Mouse (Mus musculus): ENCODE results near the gene Smyd3. TPM values are rescaled to one million over a fixed set of nuclear protein-coding genes. Genes with fewer than 3 reads are reported as not detected.
A peak's percentile ranks its signal among the peaks of the same experiment; 100 is the strongest.

Gene Smyd3
- polyA plus RNA-seq, 1 experiment, result 40.2 TPM

GRCm38 (mm10) chr1:179279116-179279515 lies 238.7 kb downstream of the Smyd3 start:
- Histone ChIP-seq H3K9me3 (replicated peaks; ENCODE audit: control insufficient read depth, insufficient read depth, low read length, poor library complexity, severe bottlenecking) (no peaks in the 10 kb centered on the region), H3K27me3 (ENCODE audit: control insufficient read depth, insufficient read depth, low read length, poor library complexity, severe bottlenecking) (no peaks in the 10 kb centered on the region), H3K4me3 (ENCODE audit: low read depth, low read length) (no peak overlapping the region), H3K27ac (ENCODE audit: insufficient read depth, low read length) (no peak overlapping the region), H3K36me3 (ENCODE audit: control insufficient read depth, insufficient read depth, low read length, poor library complexity, severe bottlenecking) (no peaks in the 10 kb centered on the region), H3K4me1 (ENCODE audit: control insufficient read depth, insufficient read depth, low read length) (peaks cover 6% of the 10 kb centered on the region), H3K9ac (ENCODE audit: low read depth, poor library complexity, severe bottlenecking) (no peak overlapping the region)
- TF ChIP-seq POLR2A (IDR thresholded peaks at IDR 0.05; ENCODE audit: insufficient read depth, low read length) (no peak), EP300 (IDR thresholded peaks at IDR 0.05; ENCODE audit: insufficient read depth, low read depth, low read length) (no peak), CTCF (IDR thresholded peaks at IDR 0.05; ENCODE audit: low read depth, low read length) (no peak)

GRCm38 (mm10) chr1:179277346-179277745 lies 240.5 kb downstream of the Smyd3 start:
- H3K4me1 ChIP-seq (ENCODE audit: control insufficient read depth, insufficient read depth, low read length), result peaks cover 8% of the 10 kb centered on the region
- H3K4me3 ChIP-seq (ENCODE audit: low read depth, low read length), result no peak overlapping the region
- no peak overlapping the region for H3K9ac ChIP-seq (ENCODE audit: low read depth, poor library complexity, severe bottlenecking)
- H3K27ac ChIP-seq (ENCODE audit: insufficient read depth, low read length), result peak overlapping the region; percentile 14; the same call in 1 of the 2 replicates
- H3K27me3 ChIP-seq (ENCODE audit: control insufficient read depth, insufficient read depth, low read length, poor library complexity, severe bottlenecking), result no peaks in the 10 kb centered on the region
- no peaks in the 10 kb centered on the region for H3K9me3 ChIP-seq (replicated peaks; ENCODE audit: control insufficient read depth, insufficient read depth, low read length, poor library complexity, severe bottlenecking)
- no peaks in the 10 kb centered on the region for H3K36me3 ChIP-seq (ENCODE audit: control insufficient read depth, insufficient read depth, low read length, poor library complexity, severe bottlenecking)
- TF ChIP-seq EP300 (IDR thresholded peaks at IDR 0.05; ENCODE audit: insufficient read depth, low read depth, low read length) (no peak), POLR2A (IDR thresholded peaks at IDR 0.05; ENCODE audit: insufficient read depth, low read length) (no peak), CTCF (IDR thresholded peaks at IDR 0.05; ENCODE audit: low read depth, low read length) (no peak)

DNA sequence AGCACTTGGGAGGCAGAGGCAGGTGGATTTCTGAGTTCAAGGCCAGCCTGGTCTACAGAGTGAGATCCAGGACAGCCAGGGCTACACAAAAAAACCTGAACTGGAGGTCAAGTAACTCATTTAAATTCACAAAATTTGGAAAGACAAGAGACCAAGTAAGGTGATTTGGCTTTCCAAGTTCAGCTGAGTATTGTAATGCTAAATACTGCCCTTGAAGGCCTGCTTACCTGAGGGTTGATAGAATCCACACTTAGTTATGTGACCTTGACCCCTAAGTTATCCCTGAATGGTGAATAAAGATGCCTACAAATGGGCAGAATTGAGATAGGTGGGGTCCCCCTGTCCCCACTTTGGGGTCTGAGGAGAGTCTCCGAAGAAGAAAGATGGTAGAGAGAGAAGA lies 241.0 kb downstream of the Smyd3 start:
- no peak overlapping the region for H3K4me3 ChIP-seq (ENCODE audit: low read depth, low read length)
- no peaks in the 10 kb centered on the region for H3K9me3 ChIP-seq (replicated peaks; ENCODE audit: control insufficient read depth, insufficient read depth, low read length, poor library complexity, severe bottlenecking)
- no peaks in the 10 kb centered on the region for H3K36me3 ChIP-seq (ENCODE audit: control insufficient read depth, insufficient read depth, low read length, poor library complexity, severe bottlenecking)
- H3K27me3 ChIP-seq (ENCODE audit: control insufficient read depth, insufficient read depth, low read length, poor library complexity, severe bottlenecking), result no peaks in the 10 kb centered on the region
- H3K27ac ChIP-seq (ENCODE audit: insufficient read depth, low read length), result peak overlapping the region; percentile 14; the same call in 1 of the 2 replicates
- H3K9ac ChIP-seq (ENCODE audit: low read depth, poor library complexity, severe bottlenecking), result no peak overlapping the region
- peaks cover 8% of the 10 kb centered on the region for H3K4me1 ChIP-seq (ENCODE audit: control insufficient read depth, insufficient read depth, low read length)
- no peak for TF ChIP-seq EP300 (IDR thresholded peaks at IDR 0.05; ENCODE audit: insufficient read depth, low read depth, low read length)
- no peak for TF ChIP-seq CTCF (IDR thresholded peaks at IDR 0.05; ENCODE audit: low read depth, low read length)
- no peak for TF ChIP-seq POLR2A (IDR thresholded peaks at IDR 0.05; ENCODE audit: insufficient read depth, low read length)

GRCm38 (mm10) chr1:179272926-179273325 lies 244.9 kb downstream of the Smyd3 start:
- Histone ChIP-seq H3K4me3 (ENCODE audit: low read depth, low read length) (no peak overlapping the region), H3K9me3 (replicated peaks; ENCODE audit: control insufficient read depth, insufficient read depth, low read length, poor library complexity, severe bottlenecking) (peaks cover 25% of the 10 kb centered on the region), H3K36me3 (ENCODE audit: control insufficient read depth, insufficient read depth, low read length, poor library complexity, severe bottlenecking) (no peaks in the 10 kb centered on the region), H3K27me3 (ENCODE audit: control insufficient read depth, insufficient read depth, low read length, poor library complexity, severe bottlenecking) (no peaks in the 10 kb centered on the region), H3K9ac (ENCODE audit: low read depth, poor library complexity, severe bottlenecking) (no peak overlapping the region), H3K4me1 (ENCODE audit: control insufficient read depth, insufficient read depth, low read length) (peaks cover 8% of the 10 kb centered on the region), H3K27ac (ENCODE audit: insufficient read depth, low read length) (peak overlapping the region; percentile 66)
- no peak for TF ChIP-seq EP300 (IDR thresholded peaks at IDR 0.05; ENCODE audit: insufficient read depth, low read depth, low read length)

- Histone ChIP-seq H3K9ac (ENCODE audit: low read depth, poor library complexity, severe bottlenecking) (no peak overlapping the region), H3K4me1 (ENCODE audit: control insufficient read depth, insufficient read depth, low read length) (peaks cover 8% of the 10 kb centered on the region), H3K27me3 (ENCODE audit: control insufficient read depth, insufficient read depth, low read length, poor library complexity, severe bottlenecking) (no peaks in the 10 kb centered on the region), H3K27ac (ENCODE audit: insufficient read depth, low read length) (peak overlapping the region; percentile 66), H3K4me3 (ENCODE audit: low read depth, low read length) (no peak overlapping the region), H3K9me3 (replicated peaks; ENCODE audit: control insufficient read depth, insufficient read depth, low read length, poor library complexity, severe bottlenecking) (peaks cover 30% of the 10 kb centered on the region), H3K36me3 (ENCODE audit: control insufficient read depth, insufficient read depth, low read length, poor library complexity, severe bottlenecking) (no peaks in the 10 kb centered on the region)
- TF ChIP-seq POLR2A (IDR thresholded peaks at IDR 0.05; ENCODE audit: insufficient read depth, low read length) (no peak), CTCF (IDR thresholded peaks at IDR 0.05; ENCODE audit: low read depth, low read length) (no peak), EP300 (IDR thresholded peaks at IDR 0.05; ENCODE audit: insufficient read depth, low read depth, low read length) (no peak)
Observed at GRCm38 (mm10) chr1:179272351-179272750, 245.5 kb downstream of the Smyd3 start.

DNA sequence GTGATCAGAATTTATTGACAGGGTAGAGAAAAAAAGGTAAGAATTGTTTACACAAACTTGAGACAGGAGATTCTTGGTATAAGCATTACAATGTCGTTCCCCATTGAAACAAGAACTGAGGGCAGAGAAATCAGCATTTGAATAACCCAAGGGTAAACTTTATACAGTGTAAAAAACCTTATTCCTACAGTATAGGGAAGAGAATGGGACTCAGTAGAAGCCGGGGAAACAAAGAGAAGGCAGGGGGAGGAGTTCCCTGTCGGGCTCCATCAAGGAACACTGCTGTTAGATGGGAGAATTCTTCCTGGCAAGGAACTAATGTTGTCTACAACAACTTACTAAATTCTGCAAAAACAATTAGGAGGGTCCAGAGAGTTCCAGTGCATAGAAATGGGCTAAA lies 250.9 kb downstream of the Smyd3 start:
- H3K4me3 ChIP-seq (ENCODE audit: low read depth, low read length), result no peak overlapping the region
- peak overlapping the region; percentile 56 for H3K27ac ChIP-seq (ENCODE audit: insufficient read depth, low read length)
- H3K9me3 ChIP-seq (replicated peaks; ENCODE audit: control insufficient read depth, insufficient read depth, low read length, poor library complexity, severe bottlenecking), result peaks cover 31% of the 10 kb centered on the region
- no peaks in the 10 kb centered on the region for H3K27me3 ChIP-seq (ENCODE audit: control insufficient read depth, insufficient read depth, low read length, poor library complexity, severe bottlenecking)
- H3K9ac ChIP-seq (ENCODE audit: low read depth, poor library complexity, severe bottlenecking), result no peak overlapping the region
- no peaks in the 10 kb centered on the region for H3K36me3 ChIP-seq (ENCODE audit: control insufficient read depth, insufficient read depth, low read length, poor library complexity, severe bottlenecking)
- TF ChIP-seq CTCF (IDR thresholded peaks at IDR 0.05; ENCODE audit: low read depth, low read length) (no peak), POLR2A (IDR thresholded peaks at IDR 0.05; ENCODE audit: insufficient read depth, low read length) (no peak)
- no peaks in the 10 kb centered on the region for H3K4me1 ChIP-seq (ENCODE audit: control insufficient read depth, insufficient read depth, low read length)
